Mouse (Mus musculus): ENCODE data around the gene Ppp1r14c. TPM values are rescaled to one million over a fixed set of nuclear protein-coding genes. Genes with fewer than 3 reads are reported as not detected.

Ppp1r14c gene
- total and polyA plus RNA-seq, 2 experiments from 2014 or later, result 66.5 to 72.1 TPM

DNA sequence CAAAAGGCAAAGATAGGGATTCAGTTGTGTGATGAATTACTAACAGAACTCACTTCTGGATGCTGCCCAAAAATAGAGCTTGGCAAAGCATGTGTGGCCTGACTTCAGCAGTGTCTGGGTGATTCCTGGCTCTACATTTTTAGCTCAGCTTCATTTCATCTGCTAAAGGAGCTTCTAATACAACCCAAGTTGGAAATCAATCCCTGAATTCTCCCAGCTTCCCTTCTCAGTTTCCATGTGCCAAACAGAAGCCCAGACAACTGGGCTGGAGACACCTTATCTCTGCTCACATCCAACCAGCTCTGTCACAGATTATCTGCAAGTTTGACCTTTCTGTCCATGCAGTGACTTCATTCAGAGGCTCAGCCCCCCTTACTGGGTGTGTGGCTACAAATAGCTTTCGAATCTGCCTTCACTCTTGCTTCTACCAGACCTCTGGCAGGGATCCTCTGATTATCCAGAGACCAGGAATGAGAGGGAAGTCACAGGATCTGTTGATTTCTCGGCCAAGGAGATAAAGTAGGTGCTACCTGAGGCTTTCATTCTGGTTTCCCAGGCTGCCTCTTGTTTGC, 28.4 kb upstream of the Ppp1r14c start:
- no peaks in the 10 kb centered on the region for H3K9me3 ChIP-seq (ENCODE audit: low read length)
- H3K36me3 ChIP-seq (ENCODE audit: insufficient read depth, low read length), result no peaks in the 10 kb centered on the region
- TF ChIP-seq CTCF (IDR thresholded peaks at IDR 0.05), result no peak
- H3K4me2 ChIP-seq (ENCODE audit: low read depth, low read length, poor library complexity, severe bottlenecking), result no peak overlapping the region
- ATAC-seq (ENCODE audit: low FRiP score) (no peak), DNase-seq (ENCODE audit: low spot score) (no peak)
- H3K9ac ChIP-seq (replicated peaks; ENCODE audit: low read length, poor library complexity, severe bottlenecking), result no peak overlapping the region
- H3K27me3 ChIP-seq (ENCODE audit: insufficient read depth, low read length), result no peaks in the 10 kb centered on the region
- H3K27ac ChIP-seq (ENCODE audit: low read depth, low read length), result no peak overlapping the region
- no peaks in the 10 kb centered on the region for H3K4me1 ChIP-seq (ENCODE audit: insufficient read depth, low read length)
- 66% methylated on average over 2 of the region's 2 CpGs for WGBS
- H3K4me3 ChIP-seq (ENCODE audit: low read depth, low read length), result no peak overlapping the region

DNA sequence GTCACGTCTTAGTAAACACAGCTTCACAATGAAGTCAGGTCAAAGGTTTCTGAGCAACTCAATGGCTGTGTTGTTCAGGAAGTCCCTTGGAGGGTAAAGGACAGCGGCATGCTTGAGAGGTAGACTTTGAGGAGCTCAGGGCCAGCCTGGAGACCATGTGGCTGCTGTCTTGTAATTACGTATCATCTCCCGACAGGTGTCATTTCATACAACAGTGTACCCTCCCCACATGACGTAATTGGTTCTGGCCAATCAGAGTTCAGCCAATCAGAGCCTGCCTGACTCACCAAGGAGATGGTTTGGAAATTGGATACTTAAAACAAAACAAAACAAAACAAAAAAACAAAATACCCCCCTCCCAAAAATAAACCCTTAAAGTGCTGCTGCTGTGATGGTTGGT, 20.2 kb upstream of the Ppp1r14c start:
- Histone ChIP-seq H3K9me3 (ENCODE audit: low read length) (no peaks in the 10 kb centered on the region), H3K4me1 (ENCODE audit: insufficient read depth, low read length) (no peaks in the 10 kb centered on the region), H3K27me3 (ENCODE audit: insufficient read depth, low read length) (no peaks in the 10 kb centered on the region), H3K36me3 (ENCODE audit: insufficient read depth, low read length) (no peaks in the 10 kb centered on the region), H3K9ac (replicated peaks; ENCODE audit: low read length, poor library complexity, severe bottlenecking) (no peak overlapping the region), H3K27ac (ENCODE audit: low read depth, low read length) (no peak overlapping the region), H3K4me2 (ENCODE audit: low read depth, low read length, poor library complexity, severe bottlenecking) (no peak overlapping the region), H3K4me3 (ENCODE audit: low read depth, low read length) (no peak overlapping the region)
- no peak for ATAC-seq (ENCODE audit: low FRiP score)
- 62% methylated on average over 5 of the region's 5 CpGs for WGBS
- no peak for DNase-seq (ENCODE audit: low spot score)
- TF ChIP-seq CTCF (IDR thresholded peaks at IDR 0.05), result no peak

DNA sequence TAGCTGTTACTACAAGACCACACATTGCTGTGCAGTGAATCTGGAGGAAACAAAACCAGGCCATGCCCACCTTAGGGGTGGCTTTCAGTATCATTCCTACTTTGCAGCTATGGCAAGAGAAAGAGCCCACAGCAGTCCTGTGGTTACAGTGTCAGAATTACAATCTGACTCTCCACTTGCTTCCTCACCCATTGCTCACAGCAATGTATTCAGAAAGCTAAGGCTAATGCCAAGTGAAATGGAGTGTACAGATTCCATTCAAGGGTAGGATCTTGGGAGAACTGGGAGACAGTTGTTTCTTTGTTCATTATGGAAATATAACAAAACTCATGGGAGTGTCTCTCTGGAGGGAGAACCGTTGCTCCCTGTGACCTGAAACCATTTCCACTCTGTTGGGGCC, 6.3 kb upstream of the Ppp1r14c start:
- Histone ChIP-seq H3K27ac (ENCODE audit: low read depth, low read length) (no peak overlapping the region), H3K9me3 (ENCODE audit: low read length) (no peaks in the 10 kb centered on the region), H3K27me3 (ENCODE audit: insufficient read depth, low read length) (no peaks in the 10 kb centered on the region), H3K4me1 (ENCODE audit: insufficient read depth, low read length) (no peaks in the 10 kb centered on the region), H3K4me2 (ENCODE audit: low read depth, low read length, poor library complexity, severe bottlenecking) (no peak overlapping the region), H3K9ac (replicated peaks; ENCODE audit: low read length, poor library complexity, severe bottlenecking) (no peak overlapping the region), H3K36me3 (ENCODE audit: insufficient read depth, low read length) (no peaks in the 10 kb centered on the region), H3K4me3 (ENCODE audit: low read depth, low read length) (no peak overlapping the region)
- DNase-seq (ENCODE audit: low spot score) (peak; percentile 21), ATAC-seq (ENCODE audit: low FRiP score) (no peak)
- 48% methylated on average over 1 of the region's 1 CpGs for WGBS
- TF ChIP-seq CTCF (IDR thresholded peaks at IDR 0.05), result no peak

DNA sequence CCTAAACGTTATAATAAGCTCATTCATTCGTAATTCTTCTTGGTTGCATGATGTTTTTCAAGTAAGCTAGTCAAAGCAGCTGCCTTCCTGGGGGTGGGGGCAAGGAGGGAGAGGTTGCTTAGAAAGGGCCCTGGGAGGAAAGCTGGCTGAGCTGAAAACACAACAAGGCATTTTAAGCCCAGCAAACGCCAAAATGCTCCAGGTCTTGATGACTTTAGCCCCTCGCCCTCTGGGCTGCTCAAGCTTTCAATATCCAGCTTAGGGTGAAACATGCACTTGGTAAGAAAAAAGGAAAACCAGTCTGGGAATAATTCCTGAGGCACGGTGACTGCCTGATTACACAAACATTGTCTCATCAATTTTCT, 204 bp upstream of the Ppp1r14c start:
- H3K27me3 ChIP-seq (ENCODE audit: insufficient read depth, low read length), result no peaks in the 10 kb centered on the region
- 11% methylated on average over 5 of the region's 5 CpGs for WGBS
- H3K4me3 ChIP-seq (ENCODE audit: low read depth, low read length), result peak overlapping the region; percentile 58
- DNase-seq (ENCODE audit: low spot score) (peak; percentile 52), ATAC-seq (ENCODE audit: low FRiP score) (peak; percentile 25; the same call in 1 of the 2 replicates)
- TF ChIP-seq CTCF (IDR thresholded peaks at IDR 0.05), result no peak
- H3K27ac ChIP-seq (ENCODE audit: low read depth, low read length), result peak overlapping the region; percentile 85
- peak overlapping the region; percentile 83 for H3K9ac ChIP-seq (replicated peaks; ENCODE audit: low read length, poor library complexity, severe bottlenecking)
- no peaks in the 10 kb centered on the region for H3K36me3 ChIP-seq (ENCODE audit: insufficient read depth, low read length)
- peak overlapping the region; percentile 74 for H3K4me2 ChIP-seq (ENCODE audit: low read depth, low read length, poor library complexity, severe bottlenecking)
- H3K9me3 ChIP-seq (ENCODE audit: low read length), result no peaks in the 10 kb centered on the region
- peaks cover 2% of the 10 kb centered on the region; the same call in 1 of the 2 replicates for H3K4me1 ChIP-seq (ENCODE audit: insufficient read depth, low read length)

DNA sequence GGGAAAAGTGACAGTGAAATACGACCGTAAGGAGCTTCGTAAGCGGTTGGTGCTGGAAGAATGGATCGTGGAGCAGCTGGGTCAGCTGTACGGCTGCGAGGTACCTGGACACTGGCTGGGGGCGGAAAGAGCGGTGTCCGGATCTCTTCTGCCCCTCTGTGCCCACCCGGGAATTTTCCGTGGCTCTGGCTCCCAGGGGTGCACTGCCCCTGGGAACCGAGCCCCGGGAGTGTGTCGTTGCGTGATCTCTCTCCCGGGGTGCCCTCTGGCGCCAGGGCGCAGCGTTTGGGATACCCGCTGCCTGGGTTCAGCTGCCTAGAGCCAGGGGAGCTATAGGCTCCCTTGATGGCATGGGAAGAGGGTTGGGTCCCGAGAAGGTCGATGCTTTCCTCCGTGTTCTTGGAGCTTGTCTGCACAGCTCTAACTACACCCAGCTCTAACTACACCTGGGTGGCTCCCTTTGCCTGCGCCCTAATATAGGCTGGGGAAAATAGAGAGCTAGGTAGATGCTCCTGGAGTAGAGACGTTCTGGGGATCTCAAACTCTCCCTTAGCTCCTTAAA, 1.1 kb downstream of the Ppp1r14c start:
- Histone ChIP-seq H3K9ac (replicated peaks; ENCODE audit: low read length, poor library complexity, severe bottlenecking) (peak overlapping the region; percentile 83), H3K36me3 (ENCODE audit: insufficient read depth, low read length) (no peaks in the 10 kb centered on the region), H3K4me2 (ENCODE audit: low read depth, low read length, poor library complexity, severe bottlenecking) (peak overlapping the region; percentile 74), H3K27me3 (ENCODE audit: insufficient read depth, low read length) (no peaks in the 10 kb centered on the region), H3K9me3 (ENCODE audit: low read length) (no peaks in the 10 kb centered on the region), H3K4me1 (ENCODE audit: insufficient read depth, low read length) (peaks cover 2% of the 10 kb centered on the region; the same call in 1 of the 2 replicates), H3K4me3 (ENCODE audit: low read depth, low read length) (peak overlapping the region; percentile 58), H3K27ac (ENCODE audit: low read depth, low read length) (peak overlapping the region; percentile 85)
- WGBS, result under 1% methylated on average over 26 of the region's 26 CpGs
- DNase-seq (ENCODE audit: low spot score), result peak; percentile 29
- peak; percentile 44 for ATAC-seq (ENCODE audit: low FRiP score)
- peak; percentile 27; the same call in 1 of the 2 replicates for TF ChIP-seq CTCF (IDR thresholded peaks at IDR 0.05)

DNA sequence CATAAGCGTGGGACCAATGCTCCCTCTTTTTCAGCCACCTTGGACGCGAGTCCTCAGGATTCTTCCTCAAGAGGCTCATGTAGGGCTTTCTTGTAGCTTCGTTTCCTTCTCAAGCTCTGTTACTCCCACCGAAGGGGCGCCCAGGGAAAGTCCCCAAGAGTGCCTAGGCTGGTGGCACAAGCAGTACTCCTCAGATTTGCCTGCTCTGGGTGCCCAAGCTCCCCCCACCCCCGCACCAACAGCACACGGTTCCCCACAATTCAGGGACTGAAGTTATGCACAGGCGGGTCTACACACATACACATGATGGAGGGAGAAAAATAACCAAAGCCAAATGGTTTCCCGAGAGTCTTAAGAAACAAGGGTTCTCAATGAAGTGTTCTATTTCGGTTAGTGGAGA, 1.6 kb downstream of the Ppp1r14c start:
- H3K27ac ChIP-seq (ENCODE audit: low read depth, low read length), result peak overlapping the region; percentile 85
- peak overlapping the region; percentile 58 for H3K4me3 ChIP-seq (ENCODE audit: low read depth, low read length)
- WGBS, result 26% methylated on average over 11 of the region's 11 CpGs
- H3K4me1 ChIP-seq (ENCODE audit: insufficient read depth, low read length), result peaks cover 2% of the 10 kb centered on the region; the same call in 1 of the 2 replicates
- peak overlapping the region; percentile 74 for H3K4me2 ChIP-seq (ENCODE audit: low read depth, low read length, poor library complexity, severe bottlenecking)
- peak overlapping the region; percentile 83 for H3K9ac ChIP-seq (replicated peaks; ENCODE audit: low read length, poor library complexity, severe bottlenecking)
- TF ChIP-seq CTCF (IDR thresholded peaks at IDR 0.05), result no peak
- H3K27me3 ChIP-seq (ENCODE audit: insufficient read depth, low read length), result no peaks in the 10 kb centered on the region
- H3K36me3 ChIP-seq (ENCODE audit: insufficient read depth, low read length), result no peaks in the 10 kb centered on the region
- H3K9me3 ChIP-seq (ENCODE audit: low read length), result no peaks in the 10 kb centered on the region
- ATAC-seq (ENCODE audit: low FRiP score) (no peak), DNase-seq (ENCODE audit: low spot score) (peak; percentile 12)

Data from midbrain, postnatal 0 days (tissue).